Mouse (Mus musculus) lung, adult 10 weeks (tissue): ENCODE results near the gene Trmt2b. TPM values are rescaled to one million over a fixed set of nuclear protein-coding genes. Genes with fewer than 3 reads are reported as not detected.

Experiments used
- polyA plus RNA-seq: library from polyadenylated mRNA; stranded (reverse); fragments of 350-450 nt; fragmentation: Illumina TruSeq; extraction: RNeasy Lipid Tissue Mini Kit (QIAGEN cat#74804); gene quantifications from one replicate; pipeline ENCODE4 v1.2.3, GENCODE M21; 2014; ENCODE audit warnings: low read depth, low replicate concordance; ENCODE audit not compliant: insufficient read depth

The Trmt2b gene
- polyA plus RNA-seq, result 12.5 TPM

GRCm38 (mm10) chrX:134276275-134277160 lies at the start of gene Trmt2b:
Trmt2b (minus strand) TSS chrX:134276984.

DNA sequence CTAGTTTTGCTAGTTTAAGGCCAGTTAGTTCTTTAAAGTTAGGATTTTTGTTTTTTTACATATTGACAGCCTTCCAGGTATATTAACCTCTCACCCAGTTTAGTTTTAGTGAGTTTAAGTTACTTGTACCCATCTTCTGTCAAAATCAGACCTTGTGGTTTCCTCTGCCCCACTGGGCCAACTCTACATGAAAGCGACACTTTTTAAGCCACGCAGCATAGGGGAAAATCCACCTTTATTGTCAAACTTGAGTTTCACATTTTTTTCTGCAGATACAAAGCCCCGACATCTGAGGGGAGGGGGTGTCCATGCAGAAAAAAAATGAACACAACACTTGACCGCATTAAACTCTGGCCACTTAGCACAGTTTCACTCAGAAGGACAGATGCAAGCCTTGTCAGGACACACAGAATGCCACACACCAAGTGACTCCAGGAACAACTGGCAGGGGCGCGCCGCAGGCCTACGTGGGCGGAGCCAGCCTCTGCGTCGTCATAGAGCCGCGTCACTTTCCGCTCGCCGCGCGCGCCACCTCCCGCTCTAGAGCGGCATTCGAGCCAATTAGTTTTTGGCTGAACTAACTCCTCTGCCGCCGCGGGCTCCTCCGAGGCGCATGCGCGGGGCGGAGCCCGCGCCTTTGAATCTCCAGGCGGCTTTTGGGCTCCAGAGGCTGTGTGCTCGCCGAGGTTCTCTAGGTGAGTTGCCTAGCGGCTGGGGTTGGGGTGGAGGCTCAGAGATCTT lies 30.9 kb upstream of the Trmt2b start, which contains the start of gene Cenpi:
Cenpi (plus strand) TSS at position 551 of the 741 bp plus-strand sequence.

DNA sequence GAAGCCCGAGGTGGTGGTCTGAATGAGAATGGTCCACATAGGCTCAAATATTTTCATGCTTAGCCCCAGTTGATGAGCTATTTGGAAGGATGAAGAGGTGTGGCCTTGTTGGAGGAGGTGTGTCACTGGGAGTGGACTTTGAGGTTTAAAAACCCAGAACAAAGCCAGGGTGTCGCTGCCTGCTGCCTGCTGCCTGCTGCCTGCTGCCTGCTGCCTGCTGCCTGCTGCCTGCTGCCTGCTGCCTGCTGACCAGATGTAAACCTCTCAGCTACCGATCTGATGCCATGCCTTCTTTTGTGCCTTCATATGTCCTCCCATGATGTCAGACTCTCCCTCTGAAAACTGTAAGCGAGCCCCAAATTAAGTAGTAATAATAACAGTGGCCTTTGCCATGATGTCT lies 54.9 kb downstream of the Trmt2b start, which contains the start of gene Nox1:
Nox1 (minus strand) TSS at position 101 of the 400 bp plus-strand sequence.

DNA sequence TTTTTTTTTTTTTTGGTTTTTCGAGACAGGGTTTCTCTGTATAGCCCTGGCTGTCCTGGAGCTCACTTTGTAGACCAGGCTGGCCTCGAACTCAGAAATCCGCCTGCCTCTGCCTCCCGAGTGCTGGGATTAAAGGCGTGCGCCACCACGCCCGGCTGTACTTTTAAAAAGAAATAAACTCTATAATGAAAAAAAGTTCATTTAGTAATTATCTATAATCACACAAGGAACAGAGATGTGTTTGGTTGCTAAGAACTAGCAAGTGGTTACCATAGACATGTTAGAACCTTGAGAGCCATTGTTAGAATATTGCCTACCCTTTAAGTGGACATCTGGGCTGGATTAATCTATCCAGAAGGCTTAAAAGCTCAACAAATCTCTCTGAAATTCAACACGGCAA lies 89.6 kb downstream of the Trmt2b start, which contains the start of gene Arl13a:
Arl13a (plus strand) TSS at position 301 of the 400 bp plus-strand sequence.

Other genes starting within 250 kb of the Trmt2b start
- gene Cstf2, start 217.8 kb downstream of the Trmt2b start, polyA plus RNA-seq, result 9.2 TPM
- gene Xkrx, start 114.9 kb downstream of the Trmt2b start, polyA plus RNA-seq, result 1.7 TPM
- not detected for gene Arl13a, start 89.5 kb downstream of the Trmt2b start, polyA plus RNA-seq
- 0.18 TPM for gene Nox1, start 55.0 kb downstream of the Trmt2b start, polyA plus RNA-seq
- 3.9 TPM for gene Tmem35a, start 18.2 kb upstream of the Trmt2b start, polyA plus RNA-seq
- gene Cenpi, start 31.1 kb upstream of the Trmt2b start, polyA plus RNA-seq, result 0.73 TPM
- 0.13 TPM for gene Drp2, start 127.6 kb upstream of the Trmt2b start, polyA plus RNA-seq
- not detected for gene Taf7l, start 199.5 kb upstream of the Trmt2b start, polyA plus RNA-seq